Comparison of ENCODE assay signal across 7 mouse cellular contexts in the genomic region with DNA sequence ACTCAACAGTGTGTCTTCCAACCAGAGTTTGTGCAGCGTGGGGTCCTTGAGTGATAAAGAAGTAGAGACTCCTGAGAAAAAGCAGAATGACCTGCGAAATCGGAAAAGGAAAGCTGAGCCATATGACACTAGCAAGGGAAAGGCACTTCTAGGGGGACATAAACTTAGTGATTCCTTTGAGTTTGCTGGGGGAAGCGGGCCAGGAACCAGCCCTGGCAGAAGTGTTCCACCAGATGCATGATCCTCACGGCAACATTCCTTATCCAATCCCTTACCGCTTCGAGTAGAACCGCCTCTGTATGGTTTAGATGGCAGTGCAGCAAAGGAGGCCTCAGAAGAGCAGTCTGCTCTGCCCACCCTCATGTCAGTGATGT. TPM values are rescaled to one million over a fixed set of nuclear protein-coding genes. Genes with fewer than 3 reads are reported as not detected.
DNase-seq lines count a peak whose midpoint lies in the region; ATAC-seq lines count a peak whose summit lies in the region.
"Not testable (repeated sequence)": the region's sequence is repeated elsewhere in the genome, so short reads cannot be mapped to it uniquely, and the experiment has no call there.

No protein-coding gene starts in this region.

- peak overlapping the region; percentile 75 for H3K9ac ChIP-seq in forebrain, embryonic 13.5 days
- peak overlapping the region; percentile 76 for H3K9ac ChIP-seq in heart, embryonic 15.5 days
- peak overlapping the region; percentile 68 for H3K9ac ChIP-seq in intestine, embryonic 15.5 days
- peak overlapping the region; percentile 87 for H3K9ac ChIP-seq in limb, embryonic 13.5 days
- peak overlapping the region; percentile 44 for H3K9ac ChIP-seq in lung, embryonic 15.5 days
- peak overlapping the region; percentile 94 for H3K9ac ChIP-seq in neural tube, embryonic 11.5 days (ENCODE audit: low read length)

- WGBS in forebrain, embryonic 13.5 days, result 46% methylated on average over 8 of the region's 8 CpGs
- 33% methylated on average over 8 of the region's 8 CpGs for WGBS in heart, embryonic 15.5 days
- WGBS in intestine, embryonic 15.5 days, result 42% methylated on average over 8 of the region's 8 CpGs
- WGBS in limb, embryonic 13.5 days, result 36% methylated on average over 8 of the region's 8 CpGs
- 41% methylated on average over 8 of the region's 8 CpGs for WGBS in lung, embryonic 15.5 days
- WGBS in neural tube, embryonic 11.5 days, result 38% methylated on average over 8 of the region's 8 CpGs

- peak overlapping the region; percentile 84 for H3K4me2 ChIP-seq in forebrain, embryonic 13.5 days
- peak overlapping the region; percentile 80 for H3K4me2 ChIP-seq in heart, embryonic 15.5 days
- H3K4me2 ChIP-seq in intestine, embryonic 15.5 days (replicated peaks), result peak overlapping the region; percentile 89
- peak overlapping the region; percentile 80 for H3K4me2 ChIP-seq in limb, embryonic 13.5 days (replicated peaks)
- peak overlapping the region; percentile 84 for H3K4me2 ChIP-seq in lung, embryonic 15.5 days
- H3K4me2 ChIP-seq in neural tube, embryonic 11.5 days (ENCODE audit: low read depth), result peak overlapping the region; percentile 74

- peak overlapping the region; percentile 50 for H3K4me3 ChIP-seq in forebrain, embryonic 13.5 days
- peak overlapping the region; percentile 58 for H3K4me3 ChIP-seq in heart, embryonic 15.5 days
- peak overlapping the region; percentile 48 for H3K4me3 ChIP-seq in intestine, embryonic 15.5 days (replicated peaks)
- peak overlapping the region; percentile 56 for H3K4me3 ChIP-seq in limb, embryonic 13.5 days
- H3K4me3 ChIP-seq in lung, embryonic 15.5 days, result peak overlapping the region; percentile 49
- H3K4me3 ChIP-seq in neural tube, embryonic 11.5 days (ENCODE audit: low read depth, low read length), result peak overlapping the region; percentile 43

- not testable (repeated sequence) for ATAC-seq in forebrain, embryonic 13.5 days; heart, embryonic 15.5 days (replicated peaks; ENCODE audit: insufficient number of reproducible peaks, insufficient read depth, low FRiP score, low read depth); intestine, embryonic 15.5 days; limb, embryonic 13.5 days (ENCODE audit: low FRiP score, low read depth); lung, embryonic 15.5 days (ENCODE audit: borderline replicate concordance, extremely low read depth, low FRiP score, low TSS enrichment); neural tube, embryonic 11.5 days (ENCODE audit: insufficient read depth, low FRiP score, low TSS enrichment)

- DNase-seq in adrenal gland, postnatal 14 days, result peak; percentile 37
- DNase-seq in neural tube, embryonic 11.5 days (ENCODE audit: low spot score), result not testable (repeated sequence)

- not testable (repeated sequence) for H3K27ac ChIP-seq in forebrain, embryonic 13.5 days; lung, embryonic 15.5 days; neural tube, embryonic 11.5 days (ENCODE audit: low read depth, low read length)
- peak overlapping the region; percentile 77 for H3K27ac ChIP-seq in heart, embryonic 15.5 days
- H3K27ac ChIP-seq in intestine, embryonic 15.5 days, result peak overlapping the region; percentile 42
- H3K27ac ChIP-seq in limb, embryonic 13.5 days, result peak overlapping the region; percentile 74; the same call in 1 of the 2 replicates

- not testable (repeated sequence) for H3K36me3 ChIP-seq in forebrain, embryonic 13.5 days (ENCODE audit: poor library complexity, severe bottlenecking); heart, embryonic 15.5 days; intestine, embryonic 15.5 days; limb, embryonic 13.5 days; lung, embryonic 15.5 days; neural tube, embryonic 11.5 days (ENCODE audit: control insufficient read depth, insufficient read depth, low read length)

- not testable (repeated sequence) for H3K9me3 ChIP-seq in forebrain, embryonic 13.5 days (replicated peaks); heart, embryonic 15.5 days (replicated peaks); intestine, embryonic 15.5 days; limb, embryonic 13.5 days; lung, embryonic 15.5 days; neural tube, embryonic 11.5 days (ENCODE audit: control insufficient read depth, low read length)

- not testable (repeated sequence) for H3K4me1 ChIP-seq in forebrain, embryonic 13.5 days; heart, embryonic 15.5 days (replicated peaks); intestine, embryonic 15.5 days (replicated peaks); limb, embryonic 13.5 days; lung, embryonic 15.5 days; neural tube, embryonic 11.5 days (ENCODE audit: control insufficient read depth, insufficient read depth, low read length)

- not testable (repeated sequence) for H3K27me3 ChIP-seq in forebrain, embryonic 13.5 days; heart, embryonic 15.5 days; intestine, embryonic 15.5 days (replicated peaks); limb, embryonic 13.5 days; lung, embryonic 15.5 days; neural tube, embryonic 11.5 days (ENCODE audit: control insufficient read depth, insufficient read depth, low read length)

RNA-seq across cellular contexts. Expression of gene Zfp982, which starts 48.7 kb away (rescaled TPM):
- total RNA-seq in adrenal gland, postnatal 14 days (2021), result 13.0 and 14.9 TPM in 2 replicates
- polyA plus RNA-seq in forebrain, embryonic 13.5 days (2015; fragmentation: Nextera tagmentation; extraction: Ambion mirVana), result 1.5 and 2.8 TPM in 2 replicates
- 4.8 and 5.5 TPM in 2 replicates for polyA plus RNA-seq in heart, embryonic 15.5 days (2015; fragmentation: Nextera tagmentation; extraction: Ambion mirVana)
- 4.0 and 5.2 TPM in 2 replicates for polyA plus RNA-seq in intestine, embryonic 15.5 days (2015; fragmentation: Nextera tagmentation; extraction: Ambion mirVana)
- polyA plus RNA-seq in limb, embryonic 13.5 days (2015; fragmentation: Nextera tagmentation; extraction: Ambion mirVana), result 6.9 and 8.5 TPM in 2 replicates
- 4.4 and 4.9 TPM in 2 replicates for polyA plus RNA-seq in lung, embryonic 15.5 days (2015; fragmentation: Nextera tagmentation; extraction: Ambion mirVana)
- 6.1 and 7.1 TPM in 2 replicates for polyA plus RNA-seq in neural tube, embryonic 11.5 days (2014; fragmentation: Nextera tagmentation; extraction: Ambion mirVana)

Comparison
In these comparisons a context has a peak if more than half of its experiments do, and no peak if none do; other contexts are left out.
1. H3K9ac ChIP-seq: peak in every context shown above with its lines; median percentile 94 in neural tube, embryonic 11.5 days; 87 in limb, embryonic 13.5 days; 76 in heart, embryonic 15.5 days; 75 in forebrain, embryonic 13.5 days; 68 in intestine, embryonic 15.5 days; 44 in lung, embryonic 15.5 days.